Mouse (Mus musculus) thymus, adult 2 months (tissue): Measurements from ENCODE around the gene Slc16a8.

Experiments used
- CTCF ChIP-seq: fragments of 200-500 bp; IDR thresholded peaks from 2 replicates; pipeline ENCODE4 v1.5.1; 2012; ENCODE audit warnings: mild to moderate bottlenecking, control low read depth, low read length, moderate library complexity, borderline replicate concordance; ENCODE audit not compliant: control insufficient read depth, poor library complexity, insufficient read depth; ENCODE audit errors: extremely low read depth
- POLR2A ChIP-seq: fragments of 200-500 bp; IDR thresholded peaks from 2 replicates; pipeline ENCODE4 v1.6.1; 2012; ENCODE audit warnings: mild to moderate bottlenecking, low read length, control low read depth, moderate library complexity; ENCODE audit not compliant: control insufficient read depth, poor library complexity, insufficient read depth; ENCODE audit errors: extremely low read depth

DNA sequence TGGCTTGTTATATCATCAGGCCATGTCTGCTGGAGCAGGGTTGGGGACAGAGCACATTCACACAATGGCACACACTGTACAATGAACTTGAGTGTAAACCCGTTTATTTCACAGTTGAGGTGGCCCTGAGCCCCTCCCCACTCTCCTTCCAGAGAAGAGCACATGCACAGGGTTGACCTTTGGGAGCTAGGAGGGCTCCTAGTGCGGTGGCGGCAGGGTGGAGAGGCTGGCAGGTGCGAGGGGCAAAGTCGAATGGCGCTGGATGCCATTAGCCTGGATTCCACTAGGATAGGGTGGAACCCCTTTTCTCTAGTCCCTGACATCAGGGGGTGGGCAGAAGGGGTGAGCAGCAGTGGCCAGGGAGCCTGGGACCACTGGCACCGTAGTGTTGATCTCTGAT is 31.6 kb upstream of the Slc16a8 start:
- TF ChIP-seq CTCF (no peak), POLR2A (no peak)
